Mouse (Mus musculus): ENCODE measurements around the gene Slc28a1.

Gene Slc28a1

GRCm38 (mm10) chr7:81212697-81213346 lies 98.2 kb downstream of the Slc28a1 start:
- peak; percentile 90 for DNase-seq (ENCODE audit: extremely low spot score)

DNA sequence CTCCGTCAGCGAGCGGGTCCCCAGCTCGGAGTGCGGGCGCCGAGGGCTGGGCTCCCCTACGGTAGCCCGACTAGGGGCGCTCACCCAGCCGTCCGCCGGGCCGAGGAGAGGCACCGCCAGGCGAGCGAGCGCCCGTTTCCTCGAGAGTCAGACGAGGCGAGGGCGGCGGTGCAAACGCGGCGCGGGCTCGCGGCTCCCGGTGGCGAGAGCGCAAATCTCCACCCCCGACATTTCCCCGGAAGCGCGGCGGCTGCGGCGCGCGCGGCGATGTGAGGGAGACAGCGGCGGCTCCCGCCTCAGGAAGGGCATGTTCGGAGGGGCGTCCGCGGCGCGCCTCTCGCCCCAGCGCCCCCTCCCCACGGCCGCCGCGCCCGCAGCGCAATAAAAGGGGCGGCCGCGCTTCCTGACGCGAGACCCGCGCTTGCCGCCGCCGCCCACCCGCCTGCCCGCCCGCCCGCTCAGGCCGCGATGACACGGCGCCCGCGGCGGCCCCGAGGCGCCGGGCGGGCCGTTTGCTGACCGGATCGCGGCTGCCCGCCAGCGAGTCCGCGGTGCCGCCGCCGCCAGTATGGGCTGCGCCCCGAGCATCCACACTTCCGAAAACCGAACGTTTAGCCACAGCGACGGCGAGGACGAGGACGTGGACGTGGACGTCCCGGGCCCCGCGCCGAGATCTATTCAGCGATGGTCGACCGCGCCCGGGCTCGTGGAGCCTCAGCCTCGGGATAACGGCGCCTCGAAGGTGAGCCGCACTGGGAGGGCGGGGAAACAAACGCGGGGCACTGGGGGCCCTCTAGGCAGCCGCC lies 99.0 kb downstream of the Slc28a1 start, which contains the start of gene Pde8a:
Pde8a (plus strand) TSS at position 250 of the 806 bp plus-strand sequence.
- DNase-seq (ENCODE audit: extremely low spot score), result no peak

DNA sequence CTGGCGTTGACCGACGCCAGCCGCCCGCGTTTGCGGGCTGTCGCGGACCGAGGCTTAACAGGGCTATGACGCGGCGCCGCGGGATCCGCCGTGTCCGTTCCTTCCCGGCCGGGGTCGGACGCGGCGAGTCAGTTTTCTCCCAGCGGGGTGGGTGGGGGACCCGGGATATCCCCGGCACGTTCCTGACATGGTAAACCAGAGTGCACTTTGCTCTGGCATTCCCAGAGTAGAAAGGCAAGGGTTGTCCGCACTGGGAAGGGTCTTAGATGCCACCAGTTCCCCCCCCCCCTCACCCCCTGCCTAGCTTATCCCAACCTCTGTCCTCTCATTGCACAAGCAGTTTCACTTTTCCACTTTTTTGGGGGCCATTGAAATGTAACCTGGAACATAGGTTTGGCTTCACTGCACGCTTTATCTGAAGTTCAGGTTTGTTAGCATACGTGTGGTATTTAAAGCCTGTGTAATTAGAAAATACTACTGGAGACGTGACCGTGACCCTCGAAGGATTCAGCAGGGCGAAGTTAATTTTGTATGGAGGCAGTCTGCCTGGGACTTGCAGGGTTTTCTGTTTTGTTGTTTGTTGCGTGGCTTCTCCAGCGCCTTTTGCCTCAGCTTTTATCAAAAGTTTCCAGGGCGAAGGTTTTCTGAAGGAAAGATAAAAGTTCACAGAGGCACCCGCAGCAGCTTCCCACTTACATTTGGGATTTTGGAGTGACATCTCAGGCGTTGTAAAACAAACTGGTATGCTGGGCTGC lies 99.7 kb downstream of the Slc28a1 start:
- peak; percentile 17 for DNase-seq (ENCODE audit: extremely low spot score)

GRCm38 (mm10) chr7:81215950-81216349 lies 101.4 kb downstream of the Slc28a1 start:
- no peak for DNase-seq (ENCODE audit: extremely low spot score)

DNA sequence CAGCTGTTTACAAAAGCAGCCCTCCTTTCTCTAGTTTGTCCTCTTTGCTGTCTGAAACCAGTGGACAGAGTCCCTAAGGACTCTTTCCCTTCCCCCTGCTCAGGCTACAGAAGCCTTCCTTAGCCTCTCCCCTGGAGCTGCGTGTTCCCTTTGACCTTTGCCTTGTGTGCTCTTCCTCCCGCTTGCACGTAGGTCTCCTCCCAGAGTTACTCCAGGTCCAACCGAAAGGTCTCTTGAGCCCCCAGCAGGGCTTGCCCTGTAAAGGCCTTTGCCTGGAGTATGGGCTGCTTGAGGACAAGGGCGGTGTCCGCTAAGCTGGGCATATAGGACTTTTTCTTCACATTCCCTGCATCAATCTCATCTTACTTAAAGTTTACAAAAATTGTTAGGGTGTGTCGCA lies 104.7 kb downstream of the Slc28a1 start:
- no peak for DNase-seq (ENCODE audit: extremely low spot score)

Measured in embryo, embryonic 9.5 days (tissue).